9 mouse cellular contexts compared by ENCODE assay signal in genomic region chr4:128730271-128730670, GRCm38 (mm10). TPM values are rescaled to one million over a fixed set of nuclear protein-coding genes. Genes with fewer than 3 reads are reported as not detected.
DNase-seq lines count a peak whose midpoint lies in the region; ATAC-seq lines count a peak whose summit lies in the region.
"Had no signal": no experiment of that assay in that cellular context is flagged by ENCODE, and none has a peak within 500 bp of the region (broad histone marks: within the 10 kb centered on the region; RNA-seq: fewer than 3 reads in every experiment).

No protein-coding gene starts in this region.

- peak overlapping the region in 1 of 2 experiments; percentile 66; a peak in 2 of 4 replicates for H3K4me3 ChIP-seq in heart, embryonic 14.5 days (ENCODE audit: control insufficient read depth in 1 of 2, insufficient read depth in 1 of 2, low read depth in 1 of 2, low read length in 2 of 2)
- H3K4me3 ChIP-seq in hindbrain, embryonic 12.5 days = peak overlapping the region; percentile 89
- H3K4me3 ChIP-seq in midbrain, embryonic 10.5 days = peak overlapping the region; percentile 94

- peak overlapping the region; percentile 96 for H3K9ac ChIP-seq in heart, embryonic 14.5 days (ENCODE audit: low read length)
- H3K9ac ChIP-seq in hindbrain, embryonic 12.5 days = peak overlapping the region; percentile 100

- H3K27me3 ChIP-seq in heart, embryonic 14.5 days (ENCODE audit: control insufficient read depth, insufficient read depth, low read length) = no peaks in the 10 kb centered on the region
- H3K27me3 ChIP-seq in hindbrain, embryonic 12.5 days = no peaks in the 10 kb centered on the region
- H3K27me3 ChIP-seq in midbrain, embryonic 10.5 days (ENCODE audit: low read depth, poor library complexity, severe bottlenecking) = peaks cover 9% of the 10 kb centered on the region

- H3K27ac ChIP-seq in heart, embryonic 14.5 days (replicated peaks in 1 of 2; ENCODE audit: control insufficient read depth in 1 of 2, insufficient read depth in 1 of 2, low read depth in 2 of 2, low read length in 2 of 2) = peak overlapping the region; percentile 83 to 94
- H3K27ac ChIP-seq in hindbrain, embryonic 12.5 days = no peak overlapping the region; the same call in 1 of the 2 replicates
- H3K27ac ChIP-seq in midbrain, embryonic 10.5 days (replicated peaks) = peak overlapping the region; percentile 99; the same call in 1 of the 2 replicates

- no peak for ATAC-seq in heart, embryonic 14.5 days (ENCODE audit: insufficient number of reproducible peaks, insufficient read depth, low FRiP score, low read depth)
- ATAC-seq in hindbrain, embryonic 12.5 days (ENCODE audit: low FRiP score) = no peak
- no peak for ATAC-seq in inflammation-experienced regulatory T-cells, adult 6 months

- peak overlapping the region; percentile 84 for H3K4me2 ChIP-seq in heart, embryonic 14.5 days (ENCODE audit: low read length)
- peak overlapping the region; percentile 99 for H3K4me2 ChIP-seq in hindbrain, embryonic 12.5 days (replicated peaks)

- DNase-seq in heart, adult 18-20 months = no peak
- peak; percentile 25 for DNase-seq in adipocyte (ENCODE audit: low spot score)
- DNase-seq in midbrain, embryonic 10.5 days (ENCODE audit: low spot score) = no peak
- no peak for DNase-seq in thymus, postnatal 0 days (ENCODE audit: low spot score)
- DNase-seq in kidney, postnatal 4 days = no peak

- 60% methylated on average over 6 of the region's 6 CpGs for WGBS in heart, embryonic 14.5 days
- WGBS in hindbrain, embryonic 12.5 days = 65% methylated on average over 6 of the region's 6 CpGs
- 79% methylated on average over 6 of the region's 6 CpGs for WGBS in midbrain, embryonic 10.5 days

- H3K36me3 ChIP-seq in heart, embryonic 14.5 days (ENCODE audit: control insufficient read depth, insufficient read depth, low read length) = peaks cover 12% of the 10 kb centered on the region
- peaks cover 16% of the 10 kb centered on the region for H3K36me3 ChIP-seq in hindbrain, embryonic 12.5 days
- peaks cover 54% of the 10 kb centered on the region for H3K36me3 ChIP-seq in midbrain, embryonic 10.5 days

- H3K9me3 ChIP-seq in heart, embryonic 14.5 days (ENCODE audit: control insufficient read depth, low read length) = no peaks in the 10 kb centered on the region
- no peaks in the 10 kb centered on the region for H3K9me3 ChIP-seq in hindbrain, embryonic 12.5 days (replicated peaks)
- H3K9me3 ChIP-seq in midbrain, embryonic 10.5 days (replicated peaks) = no peaks in the 10 kb centered on the region

- H3K4me1 ChIP-seq in heart, embryonic 14.5 days (ENCODE audit: control insufficient read depth in 2 of 2, insufficient read depth in 2 of 2, low read length in 2 of 2) = peaks cover 34 to 69% of the 10 kb centered on the region in 2 experiments
- peaks cover 75% of the 10 kb centered on the region for H3K4me1 ChIP-seq in hindbrain, embryonic 12.5 days
- H3K4me1 ChIP-seq in midbrain, embryonic 10.5 days = peaks cover 89% of the 10 kb centered on the region

RNA-seq across cellular contexts. Expression of gene A3galt2, which starts 24.9 kb away (rescaled TPM):
- 0.12 and 0.13 TPM in 2 replicates for polyA plus RNA-seq in heart, embryonic 14.5 days (2014; fragmentation: Nextera tagmentation; extraction: Ambion mirVana)
- under 1 TPM; 0.13 to 0.32 TPM for total RNA-seq in heart, adult 18-20 months (2021)
- 0.50 and 0.79 TPM in 2 replicates for polyA plus RNA-seq in hindbrain, embryonic 12.5 days (2016; fragmentation: Nextera tagmentation; extraction: Ambion mirVana)
- 0.10 and 0.24 TPM in 2 replicates for polyA plus RNA-seq in midbrain, embryonic 10.5 days (2016; fragmentation: Nextera tagmentation; extraction: Ambion mirVana)
- 0.04 and 0.12 TPM in 2 replicates for polyA plus RNA-seq in thymus, postnatal 0 days (2015; fragmentation: Nextera tagmentation; extraction: Ambion mirVana)
- polyA plus RNA-seq in inflammation-experienced regulatory T-cells, adult 6 months (2017; shearing (Covaris generic)) = under 1 TPM in 2 of 3 experiments, not detected in 1; 0.16 to 0.38 TPM
- total RNA-seq: hematopoietic stem cell, adult 5-6 weeks had no signal
